Mouse (Mus musculus) CD8-positive naive resting alpha-beta T cell, adult 2 months (primary cell): ENCODE data around the gene Cav3.

ENCODE experiments used
- DNase-seq, 2 experiments: peaks; one replicate each; pipeline ENCODE4 v3.0.0; 2022; ENCODE audit warnings: low read depth in 2 of 2, low spot score in 2 of 2

Cav3 gene

GRCm38 (mm10) chr6:112494620-112495081 is 35.3 kb downstream of the Cav3 start:
- no peak for DNase-seq

GRCm38 (mm10) chr6:112495219-112495618 is 35.9 kb downstream of the Cav3 start:
- DNase-seq, result no peak

- no peak for DNase-seq
These were observed 37.2 kb downstream of the Cav3 start for GRCm38 (mm10) chr6:112496291-112497060.

- no peak for DNase-seq
These were observed 38.2 kb downstream of the Cav3 start for GRCm38 (mm10) chr6:112497456-112497855.

GRCm38 (mm10) chr6:112498716-112499115 is 39.4 kb downstream of the Cav3 start:
- no peak for DNase-seq

- no peak for DNase-seq
These were observed 40.2 kb downstream of the Cav3 start for GRCm38 (mm10) chr6:112499456-112499855.

- no peak for DNase-seq
These were observed 41.9 kb downstream of the Cav3 start for GRCm38 (mm10) chr6:112501156-112501555.

GRCm38 (mm10) chr6:112507617-112508016 is 48.3 kb downstream of the Cav3 start:
- DNase-seq, result no peak

GRCm38 (mm10) chr6:112509590-112510131 is 50.4 kb downstream of the Cav3 start:
- no peak for DNase-seq

GRCm38 (mm10) chr6:112510346-112510745 is 51.0 kb downstream of the Cav3 start:
- DNase-seq, result no peak

- DNase-seq, result no peak
These were observed 55.3 kb downstream of the Cav3 start for GRCm38 (mm10) chr6:112514591-112514990.

GRCm38 (mm10) chr6:112516496-112516895 is 57.2 kb downstream of the Cav3 start:
- DNase-seq, result no peak

GRCm38 (mm10) chr6:112517572-112517971 is 58.3 kb downstream of the Cav3 start:
- DNase-seq, result no peak

GRCm38 (mm10) chr6:112517991-112518390 is 58.7 kb downstream of the Cav3 start:
- no peak for DNase-seq
